In genomic region chr16:34112490-34112889, GRCm38 (mm10) we compare ENCODE assay signal across 9 mouse cellular contexts.
DNase-seq lines count a peak whose midpoint lies in the region; ATAC-seq and TF ChIP-seq lines count a peak whose summit lies in the region.
"Had no signal": no experiment of that assay in that cellular context is flagged by ENCODE, and none has a peak within 500 bp of the region (broad histone marks: within the 10 kb centered on the region; RNA-seq: fewer than 3 reads in every experiment).

No protein-coding gene starts in this region.

- H3K4me2 ChIP-seq in intestine, postnatal 0 days (replicated peaks; ENCODE audit: low read depth) = no peak overlapping the region
- no peak overlapping the region for H3K4me2 ChIP-seq in forebrain, embryonic 12.5 days
- H3K4me2 ChIP-seq: limb, embryonic 12.5 days had no signal

- peak; percentile 42 for ATAC-seq in intestine, postnatal 0 days
- ATAC-seq in activated CD4-positive, CD25-positive, alpha-beta regulatory T cell, adult 4 months = no peak
- no peak for ATAC-seq in forebrain, embryonic 12.5 days (ENCODE audit: low FRiP score)

- TF ChIP-seq CTCF in gastrocnemius, adult 2 months (IDR thresholded peaks at IDR 0.05) = peak; percentile 69
- peak; percentile 78 for TF ChIP-seq CTCF in intestine, postnatal 0 days (IDR thresholded peaks at IDR 0.05; ENCODE audit: low read depth)

- H3K27ac ChIP-seq in gastrocnemius, adult 2 months = no peak overlapping the region; the same call in 1 of the 2 replicates
- H3K27ac ChIP-seq in intestine, postnatal 0 days (ENCODE audit: low read depth, low read length) = no peak overlapping the region
- H3K27ac ChIP-seq in forebrain, embryonic 12.5 days = no peak overlapping the region
- H3K27ac ChIP-seq: limb, embryonic 12.5 days had no signal

- H3K4me1 ChIP-seq in intestine, postnatal 0 days (replicated peaks; ENCODE audit: control insufficient read depth, insufficient read depth, low read length) = no peaks in the 10 kb centered on the region
- H3K4me1 ChIP-seq in forebrain, embryonic 12.5 days = no peaks in the 10 kb centered on the region; the same call in 1 of the 2 replicates

- no peak overlapping the region for H3K4me3 ChIP-seq in gastrocnemius, adult 2 months
- H3K4me3 ChIP-seq in intestine, postnatal 0 days (ENCODE audit: low read depth, low read length) = no peak overlapping the region
- no peak overlapping the region for H3K4me3 ChIP-seq in forebrain, embryonic 12.5 days (replicated peaks)
- H3K4me3 ChIP-seq: limb, embryonic 12.5 days had no signal

- peak; percentile 48 for DNase-seq in gastrocnemius, adult 2 months
- DNase-seq in gastrocnemius, adult 8-10 months (ENCODE audit: low spot score in 2 of 2) = no peak
- DNase-seq in urinary bladder, postnatal 14 days (ENCODE audit: low spot score) = peak; percentile 28
- no peak for DNase-seq in urinary bladder, postnatal 25 days (ENCODE audit: low spot score)
- DNase-seq in yolk sac, embryonic 10.5 days (ENCODE audit: low spot score) = peak; percentile 72

- H3K9ac ChIP-seq in intestine, postnatal 0 days (ENCODE audit: low read depth, low read length) = no peak overlapping the region
- H3K9ac ChIP-seq in forebrain, embryonic 12.5 days = no peak overlapping the region
- H3K9ac ChIP-seq: limb, embryonic 12.5 days had no signal

- no peaks in the 10 kb centered on the region for H3K36me3 ChIP-seq in intestine, postnatal 0 days (ENCODE audit: control insufficient read depth, insufficient read depth)
- peaks cover 9% of the 10 kb centered on the region for H3K36me3 ChIP-seq in forebrain, embryonic 12.5 days (replicated peaks)
- H3K36me3 ChIP-seq: limb, embryonic 12.5 days had no signal

- H3K27me3 ChIP-seq in intestine, postnatal 0 days (replicated peaks; ENCODE audit: control insufficient read depth, insufficient read depth, low read length) = 0 out of 2 replicates have a peak, but pooled peaks cover 4% of the 10 kb centered on the region
- no peaks in the 10 kb centered on the region for H3K27me3 ChIP-seq in forebrain, embryonic 12.5 days

- WGBS in intestine, postnatal 0 days = 28% methylated on average over 5 of the region's 5 CpGs
- 23% methylated on average over 5 of the region's 5 CpGs for WGBS in forebrain, embryonic 12.5 days

- no peaks in the 10 kb centered on the region for H3K9me3 ChIP-seq in intestine, postnatal 0 days (ENCODE audit: control insufficient read depth)
- H3K9me3 ChIP-seq in forebrain, embryonic 12.5 days = no peaks in the 10 kb centered on the region
- H3K9me3 ChIP-seq: limb, embryonic 12.5 days had no signal

- intact Hi-C loops in gastrocnemius, adult 2 months (cut with DNase I) = no loop called here

Comparison
In these comparisons a context has a peak if more than half of its experiments do, and no peak if none do; other contexts are left out.
1. DNase-seq: peak in gastrocnemius, adult 2 months (single experiment), urinary bladder, postnatal 14 days (single experiment) and yolk sac, embryonic 10.5 days (single experiment); none in gastrocnemius, adult 8-10 months (0 of 2) and urinary bladder, postnatal 25 days (single experiment).